Mouse (Mus musculus): Measurements from ENCODE around the gene Slc34a1.

Gene Slc34a1

DNA sequence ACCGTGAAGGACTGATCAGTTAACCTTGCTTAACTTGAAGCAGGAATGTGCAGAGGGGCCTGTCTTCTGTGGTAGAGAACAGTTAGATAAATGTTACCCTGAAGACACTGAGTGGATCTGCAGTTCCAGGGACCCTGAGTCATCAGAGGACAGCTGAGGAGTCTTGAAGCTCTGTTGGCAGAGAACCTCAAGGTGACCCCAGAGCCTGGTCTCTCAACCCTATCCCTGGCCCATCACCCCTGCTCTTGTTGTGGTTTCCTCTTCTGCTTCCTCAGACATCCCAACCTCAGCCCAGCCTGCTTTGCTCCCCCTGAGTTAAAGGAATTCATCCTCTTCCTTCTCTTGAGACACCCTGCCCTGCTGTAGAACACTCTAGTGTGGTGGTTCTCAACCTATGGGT lies at the start of gene Slc34a1:
Slc34a1 (plus strand) TSS at position 100 of the 400 bp plus-strand sequence.
- CTCF ChIA-PET, result no interaction called here

- CTCF ChIA-PET, result no interaction called here
Measured at GRCm38 (mm10) chr13:55361145-55361544, 36.8 kb upstream of the Slc34a1 start.

DNA sequence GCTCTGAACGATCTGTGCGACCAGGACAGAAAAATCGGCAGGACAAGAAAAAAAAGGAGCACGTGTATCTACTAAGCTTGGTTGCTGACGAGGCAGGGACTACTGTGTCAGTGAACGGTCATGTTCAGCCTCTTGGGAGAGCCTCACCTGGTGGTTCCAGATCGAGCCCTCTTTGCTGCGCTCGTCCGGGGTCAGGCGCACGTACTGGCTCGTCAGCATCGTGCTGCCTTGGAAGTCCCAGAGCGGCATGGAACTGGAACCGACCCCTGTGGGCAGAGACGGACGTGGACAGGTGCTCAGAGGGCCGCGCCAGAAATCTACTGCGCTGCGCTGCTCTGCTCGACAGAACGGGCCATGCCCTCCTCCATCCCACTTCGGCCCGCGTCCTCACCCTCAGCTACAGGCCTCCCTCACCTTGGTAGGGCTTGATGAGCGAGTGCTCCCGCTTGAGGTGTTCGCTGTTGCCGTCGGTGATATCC lies 36.0 kb upstream of the Slc34a1 start:
- CTCF ChIA-PET, result no interaction called here

DNA sequence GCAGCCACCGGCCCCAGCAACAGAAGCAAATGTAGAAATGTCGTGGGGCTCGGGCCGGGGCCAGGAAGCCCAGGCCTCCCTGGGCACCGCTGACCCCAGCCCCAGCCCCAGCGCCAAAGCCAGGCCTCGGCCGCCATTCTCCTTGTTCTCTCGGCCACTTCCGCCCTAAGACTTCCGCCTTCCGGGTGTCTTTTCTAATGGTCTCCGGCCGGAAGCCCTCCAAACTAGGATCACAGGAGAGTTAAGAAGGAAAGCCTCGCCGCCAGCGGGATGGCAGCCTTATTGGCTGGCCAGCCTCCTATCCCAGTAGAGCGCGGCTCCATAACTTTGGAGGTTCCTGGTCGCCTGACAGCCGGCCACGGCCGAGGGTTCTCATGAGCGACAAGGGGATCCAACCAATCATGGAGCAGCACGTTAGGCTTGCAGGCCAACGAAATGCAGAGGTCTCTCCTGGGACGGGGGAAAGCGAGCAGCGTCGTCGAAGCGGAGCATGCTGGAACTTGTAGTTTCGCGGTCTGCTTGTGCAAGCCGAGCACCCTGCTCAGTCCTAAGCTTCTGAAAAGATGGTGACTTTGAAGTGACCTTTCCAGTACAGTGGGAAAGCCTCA lies 35.4 kb upstream of the Slc34a1 start, which contains the start of gene Lman2:
Lman2 (minus strand) TSS at position 331 of the 608 bp plus-strand sequence.
- CTCF ChIA-PET, result interaction anchor here (0.5 kb wide), 1 partner anchor 72 kb away, joined by 6 read pairs; no protein-coding TSS in a partner anchor

GRCm38 (mm10) chr13:55368401-55368800 lies 29.6 kb upstream of the Slc34a1 start:
- CTCF ChIA-PET, result no interaction called here

GRCm38 (mm10) chr13:55369531-55370114 lies 28.4 kb upstream of the Slc34a1 start, which contains the start of gene Rgs14:
Rgs14 (plus strand) TSS chr13:55369732.
- CTCF ChIA-PET, result no interaction called here

DNA sequence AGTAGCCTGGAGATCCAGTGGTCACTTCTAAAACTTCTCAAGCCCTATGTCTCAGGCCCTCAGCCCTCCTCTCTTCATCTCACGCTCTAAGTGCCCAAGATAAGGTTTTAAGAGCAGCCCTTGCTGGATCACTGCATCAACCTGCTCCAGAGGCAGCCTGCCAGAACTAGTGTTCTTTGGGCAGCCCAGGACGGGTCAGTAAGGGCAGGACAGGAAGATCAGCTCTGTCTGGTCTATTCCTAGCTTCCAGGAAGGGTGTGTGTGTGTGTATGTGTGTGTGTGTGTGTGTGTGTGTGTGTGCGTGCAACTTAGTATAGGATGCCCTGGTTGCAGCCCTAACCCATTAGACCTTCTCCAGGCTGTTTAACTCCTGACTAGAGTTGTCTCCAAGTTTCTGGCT lies 27.8 kb upstream of the Slc34a1 start:
- CTCF ChIA-PET, result no interaction called here

DNA sequence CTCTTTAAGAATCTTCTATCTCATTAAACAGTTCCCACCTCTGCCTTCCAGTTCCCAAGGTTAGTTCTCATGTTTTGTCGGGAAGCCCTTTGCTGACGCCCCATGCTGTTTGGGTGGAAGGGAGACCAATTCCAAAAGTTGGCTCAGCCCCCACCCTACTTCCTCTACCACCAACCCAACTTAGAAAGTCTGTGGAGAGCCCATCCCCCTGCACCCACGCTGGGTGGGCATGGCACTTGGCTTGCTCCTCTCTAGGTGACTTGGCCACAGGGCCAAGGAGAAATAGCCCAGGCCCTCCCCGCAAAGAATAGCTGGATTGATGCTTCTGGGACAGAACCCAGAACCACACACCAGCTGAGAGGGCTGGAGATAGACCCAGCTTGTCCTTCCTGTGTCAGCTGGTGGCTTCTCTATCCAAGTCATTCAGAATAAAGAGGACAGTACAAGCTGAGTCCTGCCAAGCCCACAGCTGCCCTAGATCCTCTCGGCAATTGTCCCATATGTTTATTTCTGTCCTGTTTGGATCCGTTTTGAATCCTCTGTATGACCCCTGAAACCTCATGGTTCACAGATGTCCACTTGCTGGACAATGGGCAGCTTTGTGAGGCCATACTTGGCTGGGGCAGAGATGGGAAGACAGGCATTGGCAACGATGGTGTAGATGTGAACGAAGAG lies 26.8 kb upstream of the Slc34a1 start:
- CTCF ChIA-PET, result no interaction called here

DNA sequence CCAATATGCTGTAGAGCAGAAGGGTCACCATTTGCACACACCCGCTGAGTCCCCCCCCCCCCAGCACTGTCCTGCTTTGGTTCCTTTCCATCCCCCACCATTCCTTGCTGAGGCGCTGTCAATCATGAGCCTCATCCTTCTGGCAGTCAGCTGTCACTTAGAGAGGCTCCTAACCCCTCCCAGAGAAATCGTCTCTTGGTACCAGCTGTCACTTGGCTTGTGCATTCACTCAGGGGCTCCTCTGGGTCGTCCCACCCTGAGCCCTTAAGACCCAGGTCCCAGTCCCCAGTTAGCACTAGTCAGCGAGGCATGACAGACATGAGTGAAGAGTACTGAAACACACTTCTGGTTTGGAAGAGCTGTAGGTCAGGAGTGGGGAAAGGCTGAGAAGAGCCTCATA lies 26.2 kb upstream of the Slc34a1 start:
- CTCF ChIA-PET, result interaction anchor here (0.7 kb wide), 1 partner anchor 45 kb away, joined by 3 read pairs; no protein-coding TSS in a partner anchor

DNA sequence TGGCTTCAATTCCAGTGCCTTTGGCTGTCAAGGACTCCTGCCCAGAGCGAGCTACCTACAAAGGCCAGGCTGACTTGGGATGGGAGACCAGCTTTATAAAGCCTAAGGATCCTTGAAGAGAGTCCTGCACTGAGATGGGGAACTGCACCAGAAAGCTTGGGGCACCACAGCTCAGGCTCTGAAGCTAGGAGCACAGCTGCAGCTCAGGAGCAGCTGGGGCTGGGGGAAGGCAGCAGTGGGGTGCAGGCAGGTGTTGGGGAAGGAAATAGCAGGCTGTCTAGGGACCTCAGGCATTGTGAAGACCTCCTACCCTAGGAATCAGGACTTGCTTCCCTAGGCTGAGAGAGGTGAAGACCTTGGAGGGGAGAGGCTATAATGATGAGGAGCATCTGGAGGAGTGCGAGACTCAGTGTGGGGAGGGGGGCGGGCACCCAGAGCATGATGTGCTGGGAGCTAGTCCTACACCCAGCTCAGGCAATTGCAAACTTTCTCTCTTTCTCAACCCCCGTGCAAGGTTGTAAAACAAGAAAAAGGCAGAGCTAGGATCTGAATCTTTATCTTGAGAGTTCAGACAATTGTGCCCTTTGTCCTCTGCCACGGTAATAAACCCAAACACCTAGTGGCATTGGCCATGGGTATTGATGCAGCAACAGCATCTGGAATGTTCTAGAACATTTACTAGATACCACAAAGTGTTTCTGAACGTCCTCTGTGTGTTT lies 23.6 kb upstream of the Slc34a1 start:
- CTCF ChIA-PET, result no interaction called here

DNA sequence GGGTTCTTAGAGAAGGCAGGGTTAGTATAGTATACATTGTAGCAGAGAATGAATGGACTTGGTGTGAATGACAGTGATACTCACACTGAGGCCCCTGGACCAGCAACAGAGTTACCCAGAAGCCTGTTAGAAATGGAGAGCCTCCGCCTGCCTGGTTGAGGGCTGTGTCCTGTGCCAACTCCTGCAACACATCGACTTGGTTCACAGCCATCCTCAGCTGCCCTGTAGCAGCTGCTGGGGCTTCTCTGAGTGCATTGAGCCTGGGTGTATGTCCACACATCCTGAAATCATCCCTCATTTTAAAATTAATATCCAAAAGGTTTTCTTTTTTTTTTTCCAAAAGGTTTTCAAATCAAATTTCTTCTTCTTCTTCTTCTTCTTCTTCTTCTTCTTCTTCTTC lies 22.1 kb upstream of the Slc34a1 start:
- CTCF ChIA-PET, result interaction anchor here (0.6 kb wide), 1 partner anchor 87 kb away, joined by 3 read pairs; no protein-coding TSS in a partner anchor

- CTCF ChIA-PET, result no interaction called here
Measured at GRCm38 (mm10) chr13:55378907-55379580, 18.9 kb upstream of the Slc34a1 start.

DNA sequence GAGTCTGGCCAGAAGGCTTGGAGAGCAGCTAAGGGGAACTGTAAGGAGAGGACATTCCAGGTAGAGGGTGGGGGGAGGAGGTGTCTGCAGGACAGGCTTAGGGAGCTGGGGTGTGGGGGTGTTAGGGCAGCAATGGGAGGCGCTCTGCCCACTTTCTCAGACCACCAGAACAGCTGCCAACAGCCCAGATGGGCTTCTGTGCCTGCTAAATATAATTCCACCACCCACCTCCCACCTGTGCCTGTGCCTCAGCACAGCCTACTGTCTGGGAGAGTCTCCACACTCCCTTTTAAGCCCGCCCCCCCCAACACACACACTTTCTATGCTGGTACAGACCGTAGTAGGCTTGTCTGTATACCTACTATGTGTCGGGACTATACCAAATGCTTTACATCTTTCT lies 16.2 kb upstream of the Slc34a1 start:
- CTCF ChIA-PET, result interaction anchor here (0.5 kb wide), 1 partner anchor 108 kb away, joined by 3 read pairs; no protein-coding TSS in a partner anchor

GRCm38 (mm10) chr13:55390644-55391043 lies 7.3 kb upstream of the Slc34a1 start:
- CTCF ChIA-PET, result no interaction called here

DNA sequence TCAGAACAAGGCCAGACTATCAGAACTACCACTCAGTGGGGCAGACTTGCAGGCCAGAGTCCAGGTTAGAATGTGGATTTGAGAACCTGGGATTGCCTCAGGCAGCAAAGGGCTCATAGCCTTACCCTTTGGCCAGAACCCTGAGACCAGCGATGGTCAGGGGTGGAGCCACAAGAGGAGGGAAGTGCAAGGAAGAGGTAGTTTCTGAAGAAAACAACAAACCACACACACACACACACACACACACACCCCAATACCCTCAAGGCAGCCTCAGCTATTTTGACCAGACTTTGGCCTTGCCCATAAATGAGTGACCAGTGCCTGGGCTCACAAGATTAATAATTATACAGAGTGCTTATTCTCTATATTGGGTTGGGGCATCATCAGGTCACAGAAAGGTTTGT lies 6.4 kb upstream of the Slc34a1 start:
- CTCF ChIA-PET, result no interaction called here

GRCm38 (mm10) chr13:55392933-55393332 lies 5.1 kb upstream of the Slc34a1 start:
- CTCF ChIA-PET, result interaction anchor here (0.6 kb wide), 1 partner anchor 70 kb away, joined by 14 read pairs; no protein-coding TSS in a partner anchor

GRCm38 (mm10) chr13:55399300-55400038 lies 1.5 kb downstream of the Slc34a1 start:
- CTCF ChIA-PET, result interaction anchor here (0.8 kb wide), 1 partner anchor 39 kb away, joined by 3 read pairs; no protein-coding TSS in a partner anchor

- CTCF ChIA-PET, result interaction anchor here (0.8 kb wide), 1 partner anchor 39 kb away, joined by 3 read pairs; no protein-coding TSS in a partner anchor
Measured at GRCm38 (mm10) chr13:55400039-55400346, 2.0 kb downstream of the Slc34a1 start.

DNA sequence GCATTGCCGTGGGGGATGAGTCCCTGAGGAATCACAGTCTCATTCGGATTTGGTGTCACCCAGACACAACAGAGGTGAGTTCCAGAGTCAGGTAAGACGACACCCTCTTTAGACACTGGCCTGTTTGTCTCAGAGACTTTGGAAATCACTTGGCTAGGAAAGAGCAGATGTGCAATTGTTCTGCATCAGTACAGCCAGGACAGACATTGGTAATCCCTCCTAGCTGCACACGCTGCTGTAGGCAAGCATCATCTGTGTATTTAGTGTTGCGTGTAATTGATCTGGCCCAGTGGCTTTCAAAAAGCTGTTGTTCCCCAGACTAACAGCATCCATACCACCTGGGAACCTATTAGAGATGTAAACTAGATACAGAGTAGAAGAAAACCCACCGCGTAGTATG lies 5.3 kb downstream of the Slc34a1 start:
- CTCF ChIA-PET, result interaction anchor here (1.3 kb wide), 1 partner anchor 69 kb away, joined by 9 read pairs; no protein-coding TSS in a partner anchor

Measured in spleen, embryonic (tissue).